Mouse (Mus musculus) right cerebral cortex, postnatal 4 days (tissue): Measurements from ENCODE around the gene Elp5.
"Not testable (repeated sequence)": the region's sequence is repeated elsewhere in the genome, so short reads cannot be mapped to it uniquely, and the experiment has no call there.

ENCODE experiments used
- DNase-seq: peaks from one replicate; pipeline ENCODE4 v3.0.0-alpha.2; 2022

The Elp5 gene

DNA sequence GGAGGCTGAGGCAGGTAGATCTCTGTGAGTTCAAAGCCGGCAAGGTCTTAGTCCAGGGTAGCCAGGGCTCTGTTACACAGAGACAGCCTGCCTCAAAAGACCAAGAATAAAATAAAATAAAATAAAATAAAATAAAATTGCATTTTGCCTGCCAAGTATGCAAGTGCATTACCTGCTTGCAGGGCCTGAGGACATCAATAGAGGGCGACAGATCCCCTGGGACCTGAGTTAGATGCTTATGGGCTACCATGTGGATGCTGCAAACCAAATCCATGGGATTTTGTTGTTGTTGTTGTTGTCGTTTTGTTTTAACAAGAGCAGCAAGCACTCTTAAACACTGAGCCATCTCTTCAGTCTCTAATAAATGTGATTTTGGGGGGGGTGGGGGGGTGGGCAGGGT, 50.1 kb downstream of the Elp5 start:
- DNase-seq = no peak

GRCm38 (mm10) chr11:69931769-69932168, 50.5 kb downstream of the Elp5 start:
- no peak for DNase-seq

DNA sequence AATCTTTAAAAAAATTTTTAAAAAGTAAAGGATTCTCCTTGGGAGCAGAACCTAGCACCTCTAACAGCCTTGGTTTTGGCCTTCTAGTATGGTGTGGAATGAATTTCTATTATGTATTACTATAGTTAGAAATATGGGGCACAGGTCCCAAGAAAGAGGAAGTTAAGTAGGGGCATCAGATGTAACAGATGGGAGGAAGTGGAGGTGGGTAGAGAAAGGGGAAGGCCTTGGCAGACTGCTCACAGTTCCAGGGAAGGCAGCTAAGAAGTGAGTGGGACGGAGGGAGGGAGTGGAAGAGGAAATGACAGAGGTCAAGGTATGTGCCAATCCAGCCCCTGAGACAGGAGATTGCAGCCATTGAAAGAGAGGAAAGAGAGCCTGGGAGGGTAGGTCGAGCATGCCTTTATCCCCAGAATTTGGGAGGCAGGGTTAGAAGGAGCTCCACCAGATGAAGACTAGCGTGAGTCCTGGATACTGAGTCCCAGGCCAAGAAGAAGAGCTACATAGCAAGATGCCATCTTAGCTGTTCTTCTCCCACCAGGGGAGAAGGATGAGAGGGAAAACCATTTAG, 51.3 kb downstream of the Elp5 start:
- no peak for DNase-seq

GRCm38 (mm10) chr11:69930176-69930575, 52.1 kb downstream of the Elp5 start:
- DNase-seq = not testable (repeated sequence)

DNA sequence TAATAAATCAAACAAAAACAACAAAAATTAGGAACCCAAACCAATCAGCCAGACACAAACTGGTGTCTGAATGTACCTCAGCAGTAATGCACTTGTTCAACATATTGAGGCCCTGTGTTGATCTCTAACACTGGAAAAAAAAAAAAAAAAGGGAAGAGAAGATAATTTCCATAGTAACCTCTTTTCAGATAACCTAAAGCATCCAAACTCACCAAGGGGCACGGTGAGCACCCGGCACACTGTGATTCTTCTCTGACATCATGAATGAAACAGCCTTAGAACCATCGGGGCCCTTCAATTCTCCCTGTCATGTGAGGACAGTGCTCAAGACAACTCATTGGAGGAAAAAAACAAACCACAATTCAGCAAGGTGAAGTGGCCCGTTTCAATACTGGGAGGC, 52.6 kb downstream of the Elp5 start:
- DNase-seq = no peak

- no peak for DNase-seq
These were observed 54.8 kb downstream of the Elp5 start for GRCm38 (mm10) chr11:69927501-69927900.

- no peak for DNase-seq
These were observed 59.5 kb downstream of the Elp5 start for GRCm38 (mm10) chr11:69922796-69923195.

DNA sequence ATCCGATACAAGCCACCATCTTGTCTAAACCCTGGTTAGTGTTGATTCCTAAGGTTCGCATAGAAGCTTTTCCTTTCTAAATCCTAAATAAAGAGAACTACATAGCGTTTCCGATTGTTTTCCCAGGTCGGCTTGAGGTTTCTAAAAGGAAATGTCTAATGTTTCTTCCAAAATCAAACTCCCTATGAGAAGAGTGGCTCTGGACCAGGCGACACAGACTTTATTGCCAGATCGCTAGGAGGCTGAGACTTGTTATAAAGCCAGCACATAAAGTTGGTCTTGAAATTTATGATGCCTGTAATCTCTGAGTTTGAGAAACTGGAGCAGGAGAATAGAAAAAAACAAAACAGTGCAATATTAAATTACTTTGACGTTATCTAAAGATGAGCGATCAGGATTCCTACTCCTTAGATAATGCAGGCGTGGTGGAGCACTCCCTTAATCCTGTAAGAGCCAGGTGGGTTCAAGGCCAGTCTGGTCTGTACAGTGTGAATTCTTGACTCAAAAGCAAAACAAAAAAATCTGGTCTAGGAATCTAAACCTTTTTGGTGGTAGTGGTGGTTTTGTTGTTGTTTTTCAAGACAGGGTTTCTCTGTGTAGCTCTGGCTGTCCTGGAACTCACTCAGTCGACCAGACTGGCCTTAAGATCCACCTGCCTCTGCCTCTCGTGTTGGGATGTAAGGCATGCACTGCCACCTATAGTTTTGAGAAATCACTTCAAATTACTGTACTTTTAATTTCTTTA, 60.1 kb downstream of the Elp5 start:
- no peak for DNase-seq

DNA sequence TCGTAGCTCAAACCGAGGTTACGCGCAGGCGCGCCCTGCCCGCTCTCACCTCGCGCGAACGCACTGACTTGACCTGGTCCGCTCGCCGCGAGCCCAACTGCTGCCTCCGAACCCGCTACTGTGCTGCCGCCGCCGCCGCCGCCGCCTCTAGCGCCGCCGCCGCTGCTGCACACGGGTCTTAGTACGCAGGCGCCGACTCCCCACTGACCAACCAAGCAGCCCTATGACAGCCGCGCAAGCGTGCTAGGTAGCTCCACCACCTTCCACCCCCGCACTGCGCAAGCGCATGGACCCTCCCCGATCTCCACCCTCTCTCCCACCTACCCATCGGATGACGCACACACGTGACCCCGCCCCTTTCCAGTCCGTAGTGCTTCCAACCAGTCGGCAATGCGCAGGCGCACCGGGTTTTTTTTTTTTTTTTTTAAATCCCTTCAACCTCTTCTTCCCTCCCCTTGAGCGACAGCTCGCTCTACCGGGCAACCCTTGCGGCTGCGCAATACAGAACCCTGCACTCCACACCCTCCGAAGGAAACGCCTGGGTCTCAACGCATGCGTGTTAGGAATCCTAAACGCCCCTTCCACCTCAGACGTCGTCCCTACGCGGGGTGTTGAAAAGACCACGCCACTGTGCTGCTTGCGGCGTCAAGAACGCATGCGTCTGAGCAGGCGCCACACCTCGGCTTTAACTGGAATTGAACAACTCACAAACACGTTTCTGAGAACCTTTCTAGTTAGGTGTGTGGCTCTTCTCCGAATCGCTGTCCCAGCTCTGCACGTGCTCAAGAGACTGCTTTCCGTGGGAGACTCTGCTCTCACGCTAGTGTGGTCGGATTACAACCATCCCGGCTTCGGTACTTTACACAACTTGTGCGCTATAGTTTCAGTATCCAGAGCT, 61.0 kb downstream of the Elp5 start, which contains the start of gene Eif5a:
TSS of gene Eif5a (minus strand) at position 845 of the 898 bp plus-strand sequence.
- DNase-seq = peak; percentile 100

- peak; percentile 64 for DNase-seq
These were observed 61.9 kb downstream of the Elp5 start for GRCm38 (mm10) chr11:69920266-69921031.

GRCm38 (mm10) chr11:69919661-69920265, 62.6 kb downstream of the Elp5 start:
- no peak for DNase-seq

- no peak for DNase-seq
These were observed 63.3 kb downstream of the Elp5 start for GRCm38 (mm10) chr11:69919053-69919452.
